Mouse (Mus musculus): ENCODE results near the gene Clybl. TPM values are rescaled to one million over a fixed set of nuclear protein-coding genes. Genes with fewer than 3 reads are reported as not detected.

The Clybl gene
- polyA plus RNA-seq, 1 experiment from 2014 or later = 18.9 TPM

DNA sequence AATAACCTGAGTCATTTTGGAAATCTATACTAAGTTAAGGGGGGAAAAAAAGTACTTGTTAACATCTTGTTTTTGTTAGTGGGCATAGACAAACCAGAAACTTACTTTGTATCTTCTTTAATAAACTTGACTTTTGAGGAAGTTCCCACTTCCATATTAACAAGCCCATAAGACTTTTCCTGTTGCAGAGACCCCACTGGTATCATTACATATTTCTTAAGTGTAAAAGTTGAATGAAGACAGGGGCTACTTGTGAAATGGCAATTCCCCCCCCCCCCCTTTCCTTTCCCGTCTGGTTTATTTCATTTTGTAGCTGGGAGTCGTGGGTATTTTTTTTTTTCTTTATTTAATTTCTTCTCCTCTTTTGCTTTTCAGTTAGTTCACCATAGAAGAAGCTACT is 115.4 kb downstream of the Clybl start:
- H3K27ac ChIP-seq (ENCODE audit: low read depth, low read length) = no peak overlapping the region
- H3K9me3 ChIP-seq (replicated peaks; ENCODE audit: control insufficient read depth, low read length) = no peaks in the 10 kb centered on the region
- no peaks in the 10 kb centered on the region for H3K27me3 ChIP-seq (replicated peaks; ENCODE audit: control insufficient read depth, insufficient read depth, low read length)
- WGBS = 11% methylated on average over 2 of the region's 2 CpGs
- no peak overlapping the region for H3K9ac ChIP-seq (ENCODE audit: low read length)
- H3K4me1 ChIP-seq (ENCODE audit: control insufficient read depth, insufficient read depth, low read length) = no peaks in the 10 kb centered on the region; the same call in 1 of the 2 replicates
- DNase-seq (ENCODE audit: low spot score) (no peak), ATAC-seq (no peak)
- no peak overlapping the region for H3K4me2 ChIP-seq (ENCODE audit: low read length)
- H3K4me3 ChIP-seq (ENCODE audit: low read depth, low read length) = no peak overlapping the region
- H3K36me3 ChIP-seq (ENCODE audit: control insufficient read depth, insufficient read depth, low read length) = no peaks in the 10 kb centered on the region

DNA sequence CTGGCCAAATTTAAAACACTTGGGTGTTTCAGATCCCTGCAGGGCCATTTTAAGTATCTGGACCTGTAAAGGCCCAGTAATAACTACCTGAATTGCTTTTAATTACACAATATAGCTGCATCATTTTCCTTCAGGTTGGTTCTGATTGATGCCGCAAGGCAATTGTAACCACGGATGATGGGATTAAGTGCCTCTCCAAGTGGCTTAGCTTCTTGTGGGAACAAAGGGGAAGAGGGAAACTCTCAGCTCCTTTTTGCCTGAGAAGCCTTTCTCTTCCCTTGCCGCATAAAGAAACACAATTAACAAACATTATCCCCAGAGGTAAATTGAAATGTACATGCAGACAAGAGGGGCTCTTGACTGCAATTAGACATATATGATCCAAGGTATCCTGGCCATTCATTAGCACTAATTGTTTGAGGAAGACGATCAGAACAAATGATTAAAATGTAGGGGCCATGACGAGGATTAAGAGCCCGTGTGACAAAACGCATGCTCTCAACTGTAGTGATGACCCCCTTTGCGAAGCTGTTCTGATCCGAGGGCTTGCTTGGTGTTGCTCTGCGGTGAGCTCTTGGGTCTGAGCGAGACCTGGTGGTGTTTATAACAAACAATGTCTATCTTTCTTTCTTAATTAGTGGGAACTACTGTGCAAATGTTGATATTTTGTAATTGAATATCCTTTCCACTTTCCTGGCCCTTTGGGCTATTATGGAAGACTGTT is 116.0 kb downstream of the Clybl start:
- H3K4me1 ChIP-seq (ENCODE audit: control insufficient read depth, insufficient read depth, low read length) = no peaks in the 10 kb centered on the region
- WGBS = 9% methylated on average over 11 of the region's 11 CpGs
- no peak overlapping the region for H3K9ac ChIP-seq (ENCODE audit: low read length)
- H3K27ac ChIP-seq (ENCODE audit: low read depth, low read length) = no peak overlapping the region
- H3K36me3 ChIP-seq (ENCODE audit: control insufficient read depth, insufficient read depth, low read length) = no peaks in the 10 kb centered on the region
- H3K27me3 ChIP-seq (replicated peaks; ENCODE audit: control insufficient read depth, insufficient read depth, low read length) = no peaks in the 10 kb centered on the region
- no peak overlapping the region for H3K4me3 ChIP-seq (ENCODE audit: low read depth, low read length)
- DNase-seq (ENCODE audit: low spot score) (peak; percentile 39), ATAC-seq (no peak)
- no peak overlapping the region for H3K4me2 ChIP-seq (ENCODE audit: low read length)
- no peaks in the 10 kb centered on the region for H3K9me3 ChIP-seq (replicated peaks; ENCODE audit: control insufficient read depth, low read length)

DNA sequence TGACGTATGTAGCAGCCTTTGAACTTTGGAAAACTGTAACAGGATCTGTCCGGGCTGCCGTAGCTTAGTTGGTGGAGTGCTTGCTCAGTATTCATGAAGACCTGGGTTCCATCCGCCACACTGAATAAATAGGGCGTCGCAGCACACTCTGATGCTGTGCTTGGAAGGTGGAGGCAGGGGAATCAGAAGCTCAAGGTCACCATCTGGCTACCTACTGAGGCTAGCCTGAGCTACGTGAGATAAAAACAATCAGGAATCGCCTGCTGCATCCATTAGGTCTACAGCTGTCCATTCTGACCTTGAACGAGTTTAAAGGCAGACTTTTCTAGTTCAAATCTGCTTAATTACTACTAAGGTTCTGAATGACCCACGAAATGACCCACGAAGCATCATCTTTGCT is 118.8 kb downstream of the Clybl start:
- H3K27me3 ChIP-seq (replicated peaks; ENCODE audit: control insufficient read depth, insufficient read depth, low read length) = no peaks in the 10 kb centered on the region
- 82% methylated on average over 11 of the region's 11 CpGs for WGBS
- H3K4me1 ChIP-seq (ENCODE audit: control insufficient read depth, insufficient read depth, low read length) = no peaks in the 10 kb centered on the region
- H3K4me2 ChIP-seq (ENCODE audit: low read length) = no peak overlapping the region
- no peak for ATAC-seq
- H3K9me3 ChIP-seq (replicated peaks; ENCODE audit: control insufficient read depth, low read length) = no peaks in the 10 kb centered on the region
- no peak for DNase-seq (ENCODE audit: low spot score)
- H3K27ac ChIP-seq (ENCODE audit: low read depth, low read length) = no peak overlapping the region
- H3K9ac ChIP-seq (ENCODE audit: low read length) = no peak overlapping the region
- no peak overlapping the region for H3K4me3 ChIP-seq (ENCODE audit: low read depth, low read length)
- H3K36me3 ChIP-seq (ENCODE audit: control insufficient read depth, insufficient read depth, low read length) = no peaks in the 10 kb centered on the region

GRCm38 (mm10) chr14:122303821-122304220 is 122.3 kb downstream of the Clybl start:
- Histone ChIP-seq H3K27ac (ENCODE audit: low read depth, low read length) (no peak overlapping the region), H3K9ac (ENCODE audit: low read length) (no peak overlapping the region), H3K9me3 (replicated peaks; ENCODE audit: control insufficient read depth, low read length) (no peaks in the 10 kb centered on the region), H3K4me2 (ENCODE audit: low read length) (no peak overlapping the region), H3K4me3 (ENCODE audit: low read depth, low read length) (no peak overlapping the region), H3K4me1 (ENCODE audit: control insufficient read depth, insufficient read depth, low read length) (no peaks in the 10 kb centered on the region), H3K36me3 (ENCODE audit: control insufficient read depth, insufficient read depth, low read length) (no peaks in the 10 kb centered on the region), H3K27me3 (replicated peaks; ENCODE audit: control insufficient read depth, insufficient read depth, low read length) (no peaks in the 10 kb centered on the region)
- ATAC-seq (no peak), DNase-seq (ENCODE audit: low spot score) (no peak)
- WGBS = 78% methylated on average over 1 of the region's 1 CpGs

DNA sequence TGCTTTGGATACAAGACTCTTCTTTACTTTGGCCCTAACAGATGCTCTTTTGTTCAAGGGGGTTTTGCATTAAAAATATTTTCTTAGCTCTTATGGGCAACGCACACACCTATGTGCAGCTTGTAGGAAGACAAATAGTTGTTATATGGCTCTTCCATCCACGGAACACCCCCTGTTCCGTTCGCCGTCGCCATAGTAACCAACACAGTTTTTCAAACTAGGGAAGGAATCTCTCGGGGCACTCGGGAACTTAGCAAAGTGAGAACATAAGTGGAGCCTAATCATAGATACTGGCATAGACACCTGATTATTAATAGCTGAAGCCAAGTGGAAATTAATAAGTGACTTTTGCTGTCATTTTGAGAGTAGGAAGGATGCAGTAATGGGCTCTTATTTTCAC is 123.6 kb downstream of the Clybl start:
- no peak; the same call in 1 of the 2 replicates for ATAC-seq
- 52% methylated on average over 8 of the region's 8 CpGs for WGBS

DNA sequence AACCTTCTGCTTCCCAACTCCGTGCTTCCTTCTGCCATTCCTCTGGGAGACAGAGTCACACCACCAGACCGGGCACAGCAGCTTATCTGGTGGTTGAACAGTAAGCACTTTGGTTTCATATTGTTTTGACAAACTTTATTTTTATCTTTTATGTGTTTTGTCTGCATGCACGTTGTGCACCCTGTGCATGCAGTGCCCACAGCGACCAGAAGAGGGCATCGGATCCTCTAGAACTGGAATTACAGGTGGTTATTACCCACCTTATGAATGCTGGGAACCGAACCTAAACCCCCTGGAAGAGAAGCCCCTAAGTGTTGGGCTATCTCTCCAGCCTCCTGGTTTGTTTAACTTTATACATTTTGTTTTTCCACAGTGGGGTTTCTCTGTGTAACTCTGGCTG is 130.9 kb downstream of the Clybl start:
- no peaks in the 10 kb centered on the region for H3K27me3 ChIP-seq (replicated peaks; ENCODE audit: control insufficient read depth, insufficient read depth, low read length)
- H3K4me1 ChIP-seq (ENCODE audit: control insufficient read depth, insufficient read depth, low read length) = no peaks in the 10 kb centered on the region
- H3K9ac ChIP-seq (ENCODE audit: low read length) = no peak overlapping the region
- no peak for DNase-seq (ENCODE audit: low spot score)
- H3K9me3 ChIP-seq (replicated peaks; ENCODE audit: control insufficient read depth, low read length) = no peaks in the 10 kb centered on the region
- no peak overlapping the region for H3K4me2 ChIP-seq (ENCODE audit: low read length)
- ATAC-seq = no peak
- WGBS = 94% methylated on average over 6 of the region's 6 CpGs
- H3K4me3 ChIP-seq (ENCODE audit: low read depth, low read length) = no peak overlapping the region
- H3K27ac ChIP-seq (ENCODE audit: low read depth, low read length) = no peak overlapping the region
- no peaks in the 10 kb centered on the region for H3K36me3 ChIP-seq (ENCODE audit: control insufficient read depth, insufficient read depth, low read length)

More for the DNA sequence above, 123.6 kb downstream of the Clybl start:
- H3K9me3 ChIP-seq (replicated peaks; ENCODE audit: control insufficient read depth, low read length) = no peaks in the 10 kb centered on the region
- peak; percentile 50 for DNase-seq (ENCODE audit: low spot score)
- no peak overlapping the region for H3K9ac ChIP-seq (ENCODE audit: low read length)
- H3K4me2 ChIP-seq (ENCODE audit: low read length) = no peak overlapping the region
- no peak overlapping the region for H3K4me3 ChIP-seq (ENCODE audit: low read depth, low read length)
- no peak overlapping the region for H3K27ac ChIP-seq (ENCODE audit: low read depth, low read length)
- H3K27me3 ChIP-seq (replicated peaks; ENCODE audit: control insufficient read depth, insufficient read depth, low read length) = no peaks in the 10 kb centered on the region
- no peaks in the 10 kb centered on the region for H3K4me1 ChIP-seq (ENCODE audit: control insufficient read depth, insufficient read depth, low read length)
- no peaks in the 10 kb centered on the region for H3K36me3 ChIP-seq (ENCODE audit: control insufficient read depth, insufficient read depth, low read length)

DNA sequence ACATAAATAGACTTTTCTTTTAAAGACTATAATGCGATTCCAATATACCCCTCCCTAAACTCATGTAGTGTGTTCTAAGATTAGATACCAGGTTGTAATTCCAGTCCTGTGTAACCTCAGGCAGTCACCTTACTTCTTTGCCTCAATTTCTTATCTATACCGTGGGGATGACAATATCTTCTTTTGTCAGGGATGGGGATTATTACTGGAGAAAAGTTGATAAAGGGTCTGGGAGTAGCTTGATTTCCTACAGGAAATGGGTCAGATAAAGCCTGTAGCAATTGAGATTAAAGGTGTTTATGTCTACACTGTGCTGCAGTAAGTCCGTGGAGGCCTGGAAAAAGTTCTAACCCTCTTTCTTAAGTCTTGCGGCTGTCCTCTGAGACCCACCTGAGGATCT is 131.8 kb downstream of the Clybl start:
- H3K4me2 ChIP-seq (ENCODE audit: low read length) = no peak overlapping the region
- no peaks in the 10 kb centered on the region for H3K4me1 ChIP-seq (ENCODE audit: control insufficient read depth, insufficient read depth, low read length)
- H3K27ac ChIP-seq (ENCODE audit: low read depth, low read length) = no peak overlapping the region
- no peaks in the 10 kb centered on the region for H3K9me3 ChIP-seq (replicated peaks; ENCODE audit: control insufficient read depth, low read length)
- 91% methylated on average over 4 of the region's 4 CpGs for WGBS
- H3K9ac ChIP-seq (ENCODE audit: low read length) = no peak overlapping the region
- H3K36me3 ChIP-seq (ENCODE audit: control insufficient read depth, insufficient read depth, low read length) = no peaks in the 10 kb centered on the region
- H3K4me3 ChIP-seq (ENCODE audit: low read depth, low read length) = no peak overlapping the region
- ATAC-seq = no peak
- H3K27me3 ChIP-seq (replicated peaks; ENCODE audit: control insufficient read depth, insufficient read depth, low read length) = no peaks in the 10 kb centered on the region
- DNase-seq (ENCODE audit: low spot score) = no peak

DNA sequence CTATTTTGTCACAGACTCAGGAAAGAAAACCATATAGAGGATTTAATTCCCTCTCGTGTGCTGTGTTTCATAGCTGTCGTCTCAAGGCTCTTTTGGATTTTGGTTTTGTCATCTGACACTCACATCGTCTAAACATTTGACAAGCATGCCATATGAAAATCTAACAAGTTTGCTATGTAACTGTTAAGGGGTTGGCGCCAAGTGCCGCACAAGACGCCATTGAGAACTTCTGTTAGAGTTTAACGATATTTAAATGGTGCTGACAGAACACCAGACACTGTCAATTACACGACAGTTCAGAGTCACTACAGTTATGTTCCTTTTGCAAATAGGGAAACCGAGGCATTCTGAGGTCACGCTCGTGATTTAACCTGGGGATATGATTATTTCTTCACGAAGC is 134.2 kb downstream of the Clybl start:
- Histone ChIP-seq H3K27ac (ENCODE audit: low read depth, low read length) (no peak overlapping the region), H3K9me3 (replicated peaks; ENCODE audit: control insufficient read depth, low read length) (no peaks in the 10 kb centered on the region), H3K4me2 (ENCODE audit: low read length) (no peak overlapping the region), H3K4me1 (ENCODE audit: control insufficient read depth, insufficient read depth, low read length) (no peaks in the 10 kb centered on the region), H3K9ac (ENCODE audit: low read length) (no peak overlapping the region), H3K36me3 (ENCODE audit: control insufficient read depth, insufficient read depth, low read length) (no peaks in the 10 kb centered on the region), H3K4me3 (ENCODE audit: low read depth, low read length) (no peak overlapping the region), H3K27me3 (replicated peaks; ENCODE audit: control insufficient read depth, insufficient read depth, low read length) (no peaks in the 10 kb centered on the region)
- peak; percentile 61 for DNase-seq (ENCODE audit: low spot score)
- WGBS = 83% methylated on average over 12 of the region's 12 CpGs
- no peak for ATAC-seq

- H3K4me3 ChIP-seq (ENCODE audit: low read depth, low read length) = no peak overlapping the region
- 0 out of 2 replicates have a peak, but pooled peaks cover 3% of the 10 kb centered on the region for H3K4me1 ChIP-seq (ENCODE audit: control insufficient read depth, insufficient read depth, low read length)
- no peaks in the 10 kb centered on the region for H3K36me3 ChIP-seq (ENCODE audit: control insufficient read depth, insufficient read depth, low read length)
- ATAC-seq (no peak), DNase-seq (ENCODE audit: low spot score) (no peak)
- no peak overlapping the region for H3K9ac ChIP-seq (ENCODE audit: low read length)
- H3K9me3 ChIP-seq (replicated peaks; ENCODE audit: control insufficient read depth, low read length) = no peaks in the 10 kb centered on the region
- H3K4me2 ChIP-seq (ENCODE audit: low read length) = no peak overlapping the region
- H3K27me3 ChIP-seq (replicated peaks; ENCODE audit: control insufficient read depth, insufficient read depth, low read length) = 0 out of 2 replicates have a peak, but pooled peaks cover 2% of the 10 kb centered on the region
- WGBS = 28% methylated on average over 5 of the region's 5 CpGs
- H3K27ac ChIP-seq (ENCODE audit: low read depth, low read length) = no peak overlapping the region
Observed at GRCm38 (mm10) chr14:122322136-122322535, 140.6 kb downstream of the Clybl start.
